Mouse (Mus musculus) E14TG2a.4 (cell line): ENCODE measurements at regions not wholly inside any gene's neighbourhood (a gene's known extent, or its start where the extent isn't known, plus 50 kb on each side); places are given as distances from the start of the nearest gene placed in this dataset.

Experiments used
- CTCF ChIP-seq: conservative IDR thresholded peaks from 2 replicates; pipeline ENCODE4 v1.5.1; 2014; ENCODE audit warnings: low read length
- POU5F1 ChIP-seq: IDR thresholded peaks from 2 replicates; pipeline ENCODE4 v1.6.1; 2014; ENCODE audit warnings: low read length, borderline replicate concordance

- TF ChIP-seq POU5F1 (no peak), CTCF (no peak)
Observed at GRCm38 (mm10) chr15:97468732-97469683, 221.9 kb upstream of the Amigo2 start.
